Mouse (Mus musculus): ENCODE measurements around the gene Dusp1.

Dusp1 gene

DNA sequence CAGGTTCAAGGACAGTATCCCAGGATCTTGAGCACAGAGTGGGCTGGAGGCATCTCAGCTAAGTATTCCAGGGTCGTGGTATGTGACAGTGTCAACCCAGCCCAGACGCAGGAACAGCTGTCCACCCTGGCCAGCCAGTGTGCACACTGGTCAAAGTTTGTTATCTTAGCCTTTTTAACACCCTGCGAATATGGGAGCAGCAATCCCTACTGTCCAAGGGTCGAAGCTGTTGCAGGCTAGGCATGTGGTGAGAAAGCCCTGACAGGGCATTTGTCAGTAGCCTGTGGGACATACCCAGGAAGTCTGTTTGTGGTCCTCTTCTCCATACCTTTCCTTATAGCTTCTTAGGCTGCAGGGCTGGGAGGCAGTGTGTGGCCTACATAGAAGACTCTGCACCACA is 22.1 kb upstream of the Dusp1 start:
- DNase-seq (ENCODE audit: low spot score in 2 of 2): no peak

DNA sequence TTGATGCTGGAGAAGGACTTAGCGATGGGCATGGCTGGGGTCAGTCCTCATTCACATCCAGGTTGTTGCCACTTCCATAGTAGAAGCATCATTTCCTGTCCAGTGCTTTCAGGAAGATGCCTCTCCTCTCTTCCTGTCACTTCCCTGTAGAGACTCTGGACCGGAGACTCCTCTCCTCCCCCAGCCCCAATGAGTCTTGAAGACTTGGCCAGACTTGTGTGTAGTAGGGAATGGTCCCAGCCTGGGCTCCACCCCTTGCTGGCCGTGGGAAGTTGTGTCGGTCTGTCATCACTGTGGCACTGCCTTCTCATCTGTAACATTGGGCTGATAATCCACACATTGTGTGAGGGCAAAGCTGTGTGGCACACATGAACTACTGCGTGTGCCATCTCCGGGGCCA is 21.7 kb upstream of the Dusp1 start:
- no peak for DNase-seq (ENCODE audit: low spot score in 2 of 2)

DNA sequence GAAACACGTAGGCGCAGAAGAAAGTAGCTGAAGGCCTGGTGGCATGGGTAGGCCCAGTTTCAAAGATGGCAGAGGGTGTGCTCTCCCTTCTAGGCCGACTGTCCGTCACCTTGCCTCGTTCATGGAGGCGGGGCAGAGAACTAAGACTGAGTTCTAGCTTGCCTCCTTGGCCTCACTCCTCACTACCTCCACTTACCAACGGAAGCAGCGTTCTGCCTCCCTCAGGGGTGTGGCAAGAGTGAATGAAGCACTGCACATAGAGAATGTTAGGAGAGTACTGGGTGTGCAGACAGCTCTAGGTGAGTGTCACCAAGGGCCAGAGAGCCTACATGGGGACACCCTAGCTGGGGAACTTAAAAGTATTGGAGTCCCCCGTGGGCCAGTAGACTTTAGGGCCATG is 21.1 kb upstream of the Dusp1 start:
- DNase-seq (ENCODE audit: low spot score in 2 of 2): no peak

DNA sequence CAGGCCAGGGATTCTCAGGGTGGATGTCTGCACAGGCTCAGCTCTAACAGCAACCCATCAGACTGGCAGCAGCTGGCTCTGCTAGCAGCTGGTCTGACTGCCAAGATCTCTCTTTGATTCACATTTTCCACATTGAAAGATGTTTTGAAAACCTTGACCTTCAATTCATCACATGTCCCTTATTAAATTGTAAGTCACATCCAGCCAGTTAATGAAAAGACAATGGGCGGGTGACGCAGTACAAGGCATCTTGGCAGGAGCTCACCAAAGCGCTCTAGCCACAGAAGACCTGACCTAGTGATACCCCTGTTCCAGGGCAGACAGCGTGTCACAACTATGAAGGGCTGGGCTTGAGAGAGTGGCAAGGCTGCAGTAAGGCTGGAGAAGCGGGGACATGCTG is 20.4 kb upstream of the Dusp1 start:
- no peak for DNase-seq (ENCODE audit: low spot score in 2 of 2)

DNA sequence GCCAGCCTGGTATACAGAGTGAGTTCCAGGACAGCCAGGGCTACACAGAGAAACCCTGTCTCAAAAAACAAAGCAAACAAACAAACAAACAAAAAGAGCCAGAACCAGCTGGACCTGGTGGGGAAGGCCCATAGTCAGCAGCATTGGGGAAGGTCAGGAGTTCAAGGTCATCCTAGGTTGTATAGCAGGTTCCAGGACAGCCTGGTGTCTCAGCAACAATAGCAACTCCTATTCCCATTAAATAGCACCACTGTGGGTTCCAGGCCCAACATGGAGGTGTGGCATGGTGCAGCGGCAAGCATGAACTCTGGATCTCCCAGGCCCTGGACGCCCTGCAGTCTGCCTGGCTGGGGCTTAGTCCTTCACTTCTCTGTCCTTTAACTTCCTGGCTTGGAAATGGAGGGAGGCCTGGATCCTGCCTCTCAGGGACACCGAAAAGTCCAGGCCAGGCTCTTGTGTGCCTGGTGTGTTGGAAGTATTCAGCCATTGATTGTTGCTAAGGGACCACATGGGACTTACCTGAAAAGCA is 19.0 kb upstream of the Dusp1 start:
- no peak for DNase-seq (ENCODE audit: low spot score in 2 of 2)

DNA sequence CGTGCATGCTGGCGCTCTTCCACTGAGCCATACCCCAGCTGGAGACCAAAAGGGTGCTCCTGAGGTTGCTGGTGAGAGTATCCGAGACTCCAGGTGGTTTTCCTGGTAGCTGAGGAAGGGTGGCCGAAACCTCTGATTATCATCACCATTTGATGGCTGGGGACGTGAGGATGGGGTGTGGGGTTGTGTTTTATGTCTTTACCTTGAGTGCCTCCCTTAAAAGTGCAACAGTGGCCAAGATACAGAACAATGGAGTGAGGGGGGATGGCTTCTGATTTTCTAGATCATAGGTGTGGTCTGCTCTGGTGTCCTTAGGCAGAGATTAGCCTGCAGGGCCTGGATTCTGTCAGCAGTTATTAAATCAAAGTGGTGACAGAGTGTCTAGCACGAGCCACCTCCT is 17.5 kb upstream of the Dusp1 start:
- no peak for DNase-seq (ENCODE audit: low spot score in 2 of 2)

DNA sequence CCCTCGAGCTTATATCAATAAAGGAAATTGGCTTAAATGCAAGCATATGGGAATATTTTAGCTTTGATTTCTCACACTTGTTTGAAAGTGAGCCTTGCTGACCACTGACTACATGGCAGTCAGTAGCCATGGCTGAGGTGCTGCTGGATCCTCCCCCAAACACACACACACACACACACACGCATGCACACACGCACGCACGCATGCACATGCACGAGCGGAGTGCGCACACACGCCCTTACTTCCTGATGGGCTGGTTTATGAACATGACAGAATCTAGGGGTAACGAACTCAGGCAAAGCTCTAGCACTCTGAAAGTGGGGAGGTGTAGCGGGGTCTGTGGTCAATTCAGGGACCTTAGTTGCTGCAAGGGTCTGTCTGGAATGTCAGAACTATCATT is 16.8 kb upstream of the Dusp1 start:
- DNase-seq (ENCODE audit: low spot score in 2 of 2): no peak

DNA sequence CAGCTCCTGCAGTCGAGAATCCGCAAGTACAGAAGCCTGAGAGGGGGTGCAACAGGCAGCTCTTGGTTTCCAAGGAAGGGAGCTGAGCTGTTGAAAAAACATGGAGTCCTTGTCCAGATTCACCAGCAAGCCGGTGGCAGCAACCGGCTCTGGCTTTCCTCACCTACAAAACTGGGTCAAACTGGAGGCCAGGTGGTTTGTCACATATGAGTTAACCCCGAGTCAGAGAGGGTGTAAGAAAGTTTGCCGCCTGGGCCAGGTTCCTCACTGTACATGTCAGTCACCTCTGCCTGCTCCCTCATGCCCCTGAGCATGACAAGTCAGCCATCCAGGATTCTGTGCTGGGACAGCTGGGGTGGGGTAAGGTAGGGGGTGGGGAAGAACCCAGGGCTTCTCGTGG is 16.2 kb upstream of the Dusp1 start:
- no peak for DNase-seq (ENCODE audit: low spot score in 2 of 2)

DNA sequence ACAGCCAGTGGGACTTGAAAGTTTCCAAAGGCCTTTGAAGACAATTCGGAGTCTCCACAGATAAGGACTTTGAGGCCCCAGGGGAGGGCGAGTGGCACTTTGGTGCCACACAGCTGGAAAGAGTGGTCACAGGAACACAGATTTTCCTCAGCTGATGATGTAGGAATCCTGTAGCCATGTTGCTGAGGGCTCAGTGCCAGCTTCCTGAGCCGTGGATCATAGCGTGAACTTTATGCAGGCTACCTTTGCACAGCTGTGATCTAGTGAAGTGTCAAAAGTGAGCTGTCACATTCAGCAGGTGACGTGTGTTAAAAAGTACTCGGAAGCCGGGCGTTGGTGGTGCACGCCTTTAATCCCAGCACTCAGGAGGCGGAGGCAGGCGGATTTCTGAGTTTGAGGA is 15.4 kb upstream of the Dusp1 start:
- DNase-seq (ENCODE audit: low spot score in 2 of 2): no peak

DNA sequence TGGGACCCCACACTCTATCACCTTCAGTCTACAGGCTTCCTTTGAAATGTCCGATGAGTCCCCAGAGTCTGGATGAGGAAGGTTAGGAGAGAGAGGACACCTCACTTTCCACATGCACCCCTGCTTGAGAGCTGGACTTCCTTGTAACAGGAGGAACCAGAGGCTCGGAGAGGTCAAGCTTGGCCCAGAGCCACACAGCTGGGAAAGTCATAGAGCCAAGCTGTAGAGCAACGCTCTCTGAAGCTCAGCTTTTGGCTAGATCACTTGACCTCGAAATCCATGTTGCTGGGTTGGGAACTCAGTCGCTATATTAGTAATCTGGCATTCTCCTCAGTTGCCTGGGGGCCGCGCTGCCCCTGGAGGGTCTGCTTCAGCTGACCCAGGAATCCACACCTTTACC is 14.9 kb upstream of the Dusp1 start:
- DNase-seq (ENCODE audit: low spot score in 2 of 2): no peak

DNA sequence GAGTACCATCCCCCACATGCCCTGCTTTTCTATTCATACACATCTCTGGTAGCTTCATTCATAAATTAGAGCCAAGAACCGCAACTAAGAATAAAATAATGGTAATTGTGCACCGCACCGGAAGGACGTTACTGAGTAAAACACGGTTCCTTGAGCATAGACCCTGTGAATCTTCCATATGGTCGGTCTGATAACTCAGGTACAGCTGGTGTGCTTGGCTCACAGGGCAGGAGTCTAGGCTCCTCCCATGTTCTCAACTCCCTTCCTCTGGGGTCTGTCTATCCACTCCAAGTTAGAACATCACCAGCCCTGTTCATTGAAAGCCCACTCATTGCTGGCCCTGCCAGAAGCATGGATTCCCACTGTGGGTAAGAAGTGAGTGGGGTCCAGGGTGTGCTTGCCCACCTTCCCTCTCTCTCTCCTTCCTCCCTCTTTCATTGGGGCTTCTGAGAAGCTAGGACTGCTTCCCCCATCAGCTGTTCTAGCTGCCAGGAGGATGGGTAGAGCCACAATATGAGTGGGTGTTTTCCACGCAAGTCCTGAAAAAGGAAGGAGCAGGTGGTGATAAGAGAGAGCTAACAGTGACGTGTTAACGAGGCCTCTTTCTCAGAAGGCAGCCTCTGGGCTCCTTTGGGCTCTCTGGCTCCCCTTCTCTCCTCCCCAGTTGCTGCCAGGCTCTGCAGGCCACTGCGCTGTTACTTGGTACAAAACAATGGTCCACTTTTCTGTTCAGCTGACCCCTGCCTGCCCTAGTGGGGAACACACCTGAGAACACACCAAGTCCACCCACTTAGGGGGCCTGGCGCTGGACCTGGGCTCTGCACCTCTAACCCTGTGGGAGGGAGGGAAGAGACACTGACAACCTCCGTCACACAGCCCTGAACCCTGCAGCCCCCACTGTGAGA is 14.1 kb upstream of the Dusp1 start:
- peak in 1 of 2 experiments; percentile 71 for DNase-seq (ENCODE audit: low spot score in 2 of 2)

DNA sequence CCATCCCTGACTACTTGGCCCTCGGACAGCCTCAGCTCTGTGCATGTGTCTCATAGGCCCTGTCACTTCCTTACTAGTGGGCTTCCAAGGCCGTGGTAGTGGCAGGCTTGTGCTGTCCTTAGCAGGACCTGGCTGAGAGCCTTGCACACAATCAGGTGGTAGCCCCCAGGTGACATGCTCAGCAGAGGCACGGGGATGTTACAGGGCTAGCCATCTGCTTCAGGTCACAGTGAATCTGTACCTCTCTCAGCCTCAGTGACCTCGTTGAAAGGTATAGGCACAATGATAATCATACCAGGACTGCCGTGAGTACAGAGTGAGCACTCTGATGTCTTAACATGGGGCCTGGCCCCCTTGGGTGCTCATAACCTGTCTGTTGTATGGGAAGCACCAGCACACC is 12.8 kb upstream of the Dusp1 start:
- no peak for DNase-seq (ENCODE audit: low spot score in 2 of 2)

DNA sequence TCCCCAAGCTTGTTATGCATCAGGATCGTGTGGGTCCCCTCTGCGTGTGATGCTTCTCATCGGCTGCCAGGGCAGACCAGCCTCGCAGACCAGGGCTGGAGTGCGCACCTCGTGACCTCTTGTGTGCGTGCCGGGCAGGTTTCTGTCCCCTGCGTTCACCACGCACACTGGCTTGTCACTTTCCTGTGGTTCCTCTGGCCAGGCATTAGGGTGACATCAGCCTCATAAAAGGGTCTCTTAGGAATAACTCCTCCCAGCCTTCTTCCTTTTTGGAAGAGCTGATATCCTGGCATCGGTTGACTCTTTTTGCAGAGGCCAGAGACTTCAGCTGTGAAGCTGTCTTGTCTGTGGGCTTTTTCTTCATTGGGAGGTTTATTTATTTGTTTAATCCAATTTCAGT is 12.2 kb upstream of the Dusp1 start:
- DNase-seq (ENCODE audit: low spot score in 2 of 2): no peak

DNA sequence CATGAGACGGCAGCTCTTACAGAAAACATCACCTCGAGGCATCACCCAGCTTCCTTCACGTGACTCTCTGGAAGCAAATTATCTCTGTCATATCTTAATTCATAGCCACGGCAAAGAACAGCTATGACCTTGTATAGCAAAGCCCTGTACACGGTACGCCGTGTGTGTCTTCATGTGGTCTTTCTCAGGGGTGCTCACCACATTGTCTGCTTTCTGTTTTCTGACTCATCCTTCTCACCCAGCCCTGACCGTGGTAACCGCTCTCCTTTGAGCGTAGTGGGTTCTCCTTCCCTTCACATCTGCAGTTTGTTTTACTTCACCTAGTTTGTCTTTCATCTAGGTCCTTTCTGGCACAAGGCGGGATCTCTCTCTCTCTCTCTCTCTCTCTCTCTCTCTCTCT is 10.3 kb upstream of the Dusp1 start:
- DNase-seq (ENCODE audit: low spot score in 2 of 2): no peak

DNA sequence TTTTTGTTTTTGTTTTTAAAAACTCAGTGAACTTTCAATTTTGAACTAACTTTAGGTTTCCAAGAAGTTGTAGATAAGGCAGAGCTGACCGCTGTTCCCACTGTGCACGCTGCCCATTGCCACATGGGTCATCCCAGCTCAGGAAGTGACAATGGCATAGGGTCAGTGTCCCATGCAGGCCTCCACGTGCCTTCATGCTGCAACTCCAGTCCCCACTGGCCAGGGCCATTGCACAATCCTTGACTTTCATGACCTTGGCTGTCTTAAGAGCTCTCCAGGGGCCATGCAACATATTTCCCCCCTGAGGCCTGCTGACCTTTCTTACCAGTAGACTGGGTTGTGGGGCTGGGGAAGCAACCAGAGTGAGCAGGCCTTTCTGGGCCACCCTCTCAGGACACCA is 9.4 kb upstream of the Dusp1 start:
- no peak for DNase-seq (ENCODE audit: low spot score in 2 of 2)

DNA sequence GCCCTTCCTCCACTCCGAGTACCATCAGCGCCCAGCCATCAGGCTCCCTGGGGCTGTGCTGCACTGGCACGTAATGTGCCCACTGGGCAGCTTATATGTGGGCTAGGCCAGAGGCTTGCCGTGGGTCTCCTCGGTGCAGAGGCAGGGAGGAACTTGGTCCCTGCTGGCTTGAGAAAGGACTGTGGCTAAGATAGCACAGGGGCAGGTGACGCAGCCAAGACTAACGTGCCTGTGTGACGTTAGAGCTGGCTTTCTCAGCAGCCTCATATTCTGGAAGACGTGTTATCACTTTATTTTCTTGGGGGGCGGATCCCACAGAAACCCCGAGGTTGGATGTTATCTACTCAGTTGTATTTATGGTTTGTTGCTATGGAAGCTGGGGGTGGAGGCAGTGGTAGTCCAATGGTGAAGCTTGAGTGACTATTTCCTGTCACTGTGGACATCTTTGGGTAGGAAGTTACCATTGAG is 8.8 kb upstream of the Dusp1 start:
- DNase-seq (ENCODE audit: low spot score in 2 of 2): no peak

DNA sequence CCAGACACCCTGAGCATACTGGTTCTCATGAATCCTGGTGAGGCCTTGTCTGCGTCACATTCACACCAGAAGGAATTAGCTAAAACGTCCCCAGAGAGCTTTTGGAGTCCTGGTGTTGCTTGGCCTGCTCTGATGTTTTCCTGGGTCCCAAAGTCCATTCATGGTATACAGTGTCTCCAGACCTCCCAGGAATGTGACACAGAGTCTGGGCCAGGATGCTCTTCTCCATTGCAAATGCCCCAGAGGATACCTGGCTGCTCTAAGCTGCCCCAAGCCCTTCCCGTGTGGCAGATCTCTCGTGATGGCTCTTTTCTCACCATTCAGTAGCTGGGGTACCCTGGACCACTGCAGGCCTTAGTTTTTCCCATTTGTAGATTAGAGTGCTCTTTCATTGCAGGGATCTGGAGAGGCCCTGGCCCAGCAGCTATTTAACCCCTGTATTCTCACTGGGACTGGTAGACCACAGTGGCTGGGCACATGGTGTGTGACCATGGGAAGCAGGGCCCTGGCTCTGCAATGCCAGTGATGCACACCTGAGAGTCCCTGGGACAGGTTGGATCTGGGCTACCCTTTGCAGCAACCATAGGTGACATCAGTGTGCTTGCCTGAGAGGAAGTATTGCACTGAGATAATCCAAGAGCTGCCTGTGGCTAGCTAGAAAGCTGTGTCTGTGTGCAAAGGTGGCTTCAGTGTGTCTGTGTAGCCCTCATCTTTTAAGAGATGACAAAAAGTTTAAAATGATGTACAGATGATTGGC is 7.8 kb upstream of the Dusp1 start:
- DNase-seq (ENCODE audit: low spot score in 2 of 2): no peak

DNA sequence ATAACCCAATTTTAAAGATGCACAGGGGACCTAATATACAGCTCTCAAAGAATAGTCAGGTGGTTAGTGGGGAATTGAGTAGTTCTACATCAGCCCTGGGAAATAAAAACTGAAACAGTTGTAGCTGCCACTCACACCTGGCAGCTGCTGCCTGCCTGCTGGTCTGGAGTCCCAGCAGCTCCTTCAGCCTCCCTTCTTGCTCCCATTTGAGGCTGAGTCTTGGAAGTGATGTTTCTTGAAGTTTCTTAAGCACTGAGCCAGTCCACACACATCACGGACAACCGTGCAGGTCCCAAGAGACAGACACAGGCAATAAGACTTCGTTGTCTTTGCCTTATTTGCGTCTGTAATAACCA is 5.9 kb upstream of the Dusp1 start:
- no peak for DNase-seq (ENCODE audit: low spot score in 2 of 2)

DNA sequence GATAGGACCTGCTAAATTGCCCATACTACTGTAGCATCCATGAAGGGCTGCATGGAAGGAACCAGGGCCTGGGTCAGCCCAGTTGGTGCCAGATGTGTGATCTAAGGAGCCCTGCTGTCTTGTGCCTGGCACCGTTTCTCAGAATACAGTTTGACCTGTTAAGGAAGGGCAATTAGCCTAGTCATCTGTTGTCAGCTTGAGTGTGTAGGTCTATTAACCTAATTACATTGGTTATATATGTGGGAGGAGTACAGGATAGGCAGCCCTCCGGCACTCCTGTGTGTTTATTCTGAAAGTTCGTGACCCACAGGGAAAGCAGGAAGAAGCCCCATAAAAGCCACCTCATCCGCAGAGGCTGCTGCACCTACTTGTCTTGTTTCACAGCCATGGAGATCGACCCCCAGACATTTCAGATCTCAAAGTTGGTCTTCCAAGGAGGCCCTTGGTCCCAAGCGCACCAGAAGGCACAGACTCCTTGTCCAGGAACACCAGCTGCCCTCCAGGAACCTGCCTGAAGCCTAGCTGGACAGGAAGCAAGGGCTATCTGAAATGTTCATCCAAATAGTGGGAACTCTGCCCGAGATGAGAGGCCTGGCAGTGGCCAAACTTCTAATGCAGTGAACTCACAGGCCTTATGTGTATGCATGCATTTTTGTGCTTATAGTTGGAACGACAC is 5.4 kb upstream of the Dusp1 start:
- DNase-seq (ENCODE audit: low spot score in 2 of 2): no peak

DNA sequence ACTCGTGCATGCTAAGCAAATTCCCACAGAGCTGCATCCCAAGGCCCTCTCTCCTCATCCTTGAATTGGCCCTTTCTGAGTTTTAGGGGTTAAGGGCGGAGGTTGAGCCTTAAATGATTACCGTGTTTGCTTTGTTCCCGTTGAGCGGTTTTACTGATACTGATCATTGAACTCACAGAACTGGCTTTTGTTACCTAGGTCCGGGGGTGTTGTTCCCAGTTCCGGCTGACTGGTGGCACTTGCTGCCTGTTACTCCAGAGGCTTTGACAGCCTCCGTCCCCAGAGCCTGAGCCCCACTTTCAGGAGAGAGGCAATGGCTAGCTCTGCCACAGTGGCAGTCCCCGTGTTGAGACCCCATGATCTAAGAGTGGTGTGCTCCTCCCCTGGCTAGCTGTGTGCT is 2.5 kb upstream of the Dusp1 start:
- no peak for DNase-seq (ENCODE audit: low spot score in 2 of 2)

DNA sequence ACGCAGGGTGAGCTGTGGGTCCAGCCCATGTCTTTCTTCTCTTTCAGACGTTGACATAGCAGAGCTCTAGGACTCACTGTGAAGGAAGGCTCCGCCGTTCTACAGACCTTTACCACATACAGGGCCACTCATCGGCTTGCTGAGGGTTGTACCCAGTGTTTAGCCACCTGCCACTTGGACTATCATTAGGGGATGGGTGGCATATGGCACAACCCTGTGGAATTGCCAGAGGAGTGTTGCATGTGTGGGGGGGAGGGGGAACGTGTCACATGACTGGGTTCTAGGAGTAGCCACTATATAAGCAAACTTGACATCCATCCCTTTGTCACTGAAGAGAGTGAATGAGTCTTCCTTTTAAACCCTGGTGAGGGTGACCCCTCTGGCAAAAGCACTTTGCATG is 1.5 kb upstream of the Dusp1 start:
- no peak for DNase-seq (ENCODE audit: low spot score in 2 of 2)

DNA sequence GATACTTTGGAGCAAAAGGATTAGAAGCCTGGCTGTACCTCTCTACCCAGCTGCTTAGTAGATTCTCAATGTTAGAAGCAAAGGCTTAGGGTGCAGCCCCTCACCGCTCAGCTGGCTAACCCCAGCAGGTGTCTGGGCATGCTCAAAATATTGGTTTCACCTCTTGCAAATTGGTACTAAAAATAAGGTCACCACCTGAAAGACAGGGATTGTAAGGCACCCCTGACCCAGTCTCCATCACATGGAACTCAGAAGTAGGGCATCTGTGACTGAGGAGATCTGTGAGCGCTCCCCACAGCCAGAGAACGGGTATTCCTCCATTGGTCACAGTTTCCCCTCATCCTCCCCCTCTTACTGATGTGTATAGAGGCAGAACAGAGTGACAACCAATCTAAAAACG is 364 bp upstream of the Dusp1 start:
- no peak for DNase-seq (ENCODE audit: low spot score in 2 of 2)

DNA sequence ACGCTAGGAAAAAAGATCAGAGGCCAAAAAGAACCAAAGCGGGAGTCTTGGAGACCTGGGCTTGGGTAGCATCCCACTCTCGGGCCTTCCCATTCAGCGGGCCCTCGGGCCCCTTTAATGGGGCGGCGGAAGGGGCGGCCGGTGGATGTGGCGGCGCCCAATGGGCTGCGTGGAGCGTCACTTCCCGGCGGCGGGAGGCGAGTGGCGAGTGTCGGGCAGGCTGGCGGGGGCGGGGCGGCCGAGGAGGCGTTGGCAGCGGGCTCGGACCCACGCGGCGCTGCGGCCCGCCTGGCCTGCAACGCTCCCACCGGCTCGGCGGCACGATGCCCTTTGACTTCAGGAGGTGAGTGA is 663 bp downstream of the Dusp1 start, which contains the start of gene Ergic1:
Gene Ergic1 (plus strand): TSS at position 200 of the 351 bp plus-strand sequence.
- peak; percentile 95 to 96 for DNase-seq (ENCODE audit: low spot score in 2 of 2)

Measured in right cerebral cortex, postnatal 10 days (tissue).